Mouse (Mus musculus) CD8-positive naive resting alpha-beta T cell, adult 57 days (primary cell): ENCODE measurements around the gene Rprd2. TPM values are rescaled to one million over a fixed set of nuclear protein-coding genes. Genes with fewer than 3 reads are reported as not detected.

Experiments used
- total RNA-seq: library from RNA; stranded (reverse); gene quantifications from one replicate; pipeline ENCODE4 v1.2.4, GENCODE M21; 2023

Gene Rprd2
- total RNA-seq = 98.7 TPM

GRCm38 (mm10) chr3:95818571-95819288 lies at the start of gene Rprd2:
TSS of gene Rprd2 (minus strand) at chr3:95818863.

GRCm38 (mm10) chr3:95855502-95856089 lies 36.9 kb upstream of the Rprd2 start, which contains the start of gene Prpf3:
TSS of gene Prpf3 (minus strand) at chr3:95855885.

GRCm38 (mm10) chr3:95760106-95760505 lies 58.6 kb downstream of the Rprd2 start, which contains the start of gene Tars2:
TSS of gene Tars2 (minus strand) at chr3:95760206.

GRCm38 (mm10) chr3:95739353-95740104 lies 79.1 kb downstream of the Rprd2 start, which contains the start of gene Ecm1:
TSS of gene Ecm1 (minus strand) at chr3:95739569.

Other genes starting within 250 kb of the Rprd2 start
- gene Golph3l, start 229.9 kb downstream of the Rprd2 start, total RNA-seq = 26.1 TPM
- 106 TPM for gene Ensa, start 193.9 kb downstream of the Rprd2 start, total RNA-seq
- gene Mcl1, start 160.1 kb downstream of the Rprd2 start, total RNA-seq = 250 TPM
- 8.4 TPM for gene Adamtsl4, start 130.9 kb downstream of the Rprd2 start, total RNA-seq
- 59.9 TPM for gene Ecm1, start 79.3 kb downstream of the Rprd2 start, total RNA-seq
- gene Tars2, start 58.7 kb downstream of the Rprd2 start, total RNA-seq = 102 TPM
- gene Prpf3, start 37.0 kb upstream of the Rprd2 start, total RNA-seq = 72.8 TPM
- 65.9 TPM for gene Mrps21, start 52.7 kb upstream of the Rprd2 start, total RNA-seq
- gene Ciart, start 63.4 kb upstream of the Rprd2 start, total RNA-seq = 25.5 TPM
- gene BC028528, start 73.1 kb upstream of the Rprd2 start, total RNA-seq = 3.8 TPM
- 37.7 TPM for gene Aph1a, start 75.1 kb upstream of the Rprd2 start, total RNA-seq
- not detected for gene Car14, start 85.8 kb upstream of the Rprd2 start, total RNA-seq
- gene Anp32e, start 110.4 kb upstream of the Rprd2 start, total RNA-seq = 87.9 TPM
- gene Plekho1, start 177.1 kb upstream of the Rprd2 start, total RNA-seq = 52.2 TPM
- 12.4 TPM for gene Vps45, start 239.6 kb upstream of the Rprd2 start, total RNA-seq